Mouse (Mus musculus) testis, adult 2 months (tissue): Measurements from ENCODE around the gene Cobll1. TPM values are rescaled to one million over a fixed set of nuclear protein-coding genes. Genes with fewer than 3 reads are reported as not detected.

Experiments used
- H3K27ac ChIP-seq: fragments of 200-500 bp; 2 replicates; pipeline ENCODE4 v1.5.1; 2012; ENCODE audit warnings: low read depth, low read length; ENCODE audit not compliant: control insufficient read depth, insufficient read depth
- H3K27me3 ChIP-seq: fragments of 200-500 bp; 2 replicates; pipeline ENCODE4 v1.6.1; 2012; ENCODE audit warnings: mild to moderate bottlenecking, low read length, moderate library complexity; ENCODE audit not compliant: control insufficient read depth, insufficient read depth
- H3K36me3 ChIP-seq: fragments of 200-500 bp; 2 replicates; pipeline ENCODE4 v1.6.1; 2012; ENCODE audit warnings: mild to moderate bottlenecking, low read length; ENCODE audit not compliant: control insufficient read depth, insufficient read depth
- H3K4me1 ChIP-seq: fragments of 200-500 bp; 2 replicates; pipeline ENCODE4 v1.6.1; 2012; ENCODE audit warnings: low read length; ENCODE audit not compliant: control insufficient read depth, insufficient read depth
- H3K4me3 ChIP-seq: fragments of 200-500 bp; 2 replicates; pipeline ENCODE4 v1.5.1; 2012; ENCODE audit warnings: low read depth, mild to moderate bottlenecking, low read length, moderate library complexity, mixed read lengths; ENCODE audit not compliant: control insufficient read depth
- CTCF ChIP-seq: fragments of 200-500 bp; IDR thresholded peaks from 2 replicates; pipeline ENCODE4 v1.5.1; 2012; ENCODE audit warnings: low read depth, mild to moderate bottlenecking, inconsistent platforms, low read length, moderate library complexity; ENCODE audit not compliant: control insufficient read depth, insufficient read depth, insufficient replicate concordance
- POLR2A ChIP-seq: fragments of 200-500 bp; IDR thresholded peaks from 2 replicates; pipeline ENCODE4 v1.6.1; 2012; ENCODE audit warnings: low read depth, mild to moderate bottlenecking, inconsistent platforms, low read length, moderate library complexity; ENCODE audit not compliant: control insufficient read depth
- polyA plus RNA-seq: library from polyadenylated mRNA; depleted of rRNA; stranded (reverse); fragments of >200 nt; gene quantifications from 2 replicates; pipeline ENCODE4 v1.2.3, GENCODE M21; 2012; rRNA removed

The Cobll1 gene
- polyA plus RNA-seq = 3.5 and 3.6 TPM in 2 replicates

- peaks cover 4% of the 10 kb centered on the region for H3K4me1 ChIP-seq
- peaks cover 3% of the 10 kb centered on the region for H3K27me3 ChIP-seq
- peak within 1 kb of the TSS; percentile 89 for H3K27ac ChIP-seq
- H3K4me3 ChIP-seq = peak within 1 kb of the TSS; percentile 92
- H3K36me3 ChIP-seq = no peaks in the 10 kb centered on the region
- TF ChIP-seq CTCF = no peak
Measured at GRCm38 (mm10) chr2:65238964-65239570, at the start of gene Cobll1. TSS of gene Cobll1 (minus strand) at chr2:65239403.

GRCm38 (mm10) chr2:65288696-65289095 lies 49.5 kb upstream of the Cobll1 start:
- Histone ChIP-seq H3K27ac (no peak overlapping the region), H3K4me1 (peaks cover 3% of the 10 kb centered on the region; the same call in 1 of the 2 replicates), H3K36me3 (no peaks in the 10 kb centered on the region), H3K4me3 (no peak overlapping the region), H3K27me3 (no peaks in the 10 kb centered on the region)
- TF ChIP-seq CTCF (no peak), POLR2A (no peak)

GRCm38 (mm10) chr2:65285380-65285779 lies 46.2 kb upstream of the Cobll1 start:
- no peak for TF ChIP-seq CTCF
- no peak for TF ChIP-seq POLR2A
- H3K27me3 ChIP-seq = no peaks in the 10 kb centered on the region
- no peaks in the 10 kb centered on the region for H3K36me3 ChIP-seq
- peaks cover 3% of the 10 kb centered on the region; the same call in 1 of the 2 replicates for H3K4me1 ChIP-seq
- H3K27ac ChIP-seq = no peak overlapping the region
- H3K4me3 ChIP-seq = no peak overlapping the region

GRCm38 (mm10) chr2:65282979-65283378 lies 43.8 kb upstream of the Cobll1 start:
- Histone ChIP-seq H3K36me3 (no peaks in the 10 kb centered on the region), H3K27me3 (no peaks in the 10 kb centered on the region), H3K4me1 (peaks cover 3% of the 10 kb centered on the region; the same call in 1 of the 2 replicates), H3K27ac (no peak overlapping the region), H3K4me3 (no peak overlapping the region)
- TF ChIP-seq CTCF (no peak), POLR2A (no peak)

- no peaks in the 10 kb centered on the region for H3K27me3 ChIP-seq
- no peak for TF ChIP-seq POLR2A
- TF ChIP-seq CTCF = no peak
- H3K36me3 ChIP-seq = no peaks in the 10 kb centered on the region
- H3K4me3 ChIP-seq = no peak overlapping the region
- no peaks in the 10 kb centered on the region for H3K4me1 ChIP-seq
- no peak overlapping the region for H3K27ac ChIP-seq
Measured at GRCm38 (mm10) chr2:65279029-65279690, 40.0 kb upstream of the Cobll1 start.

GRCm38 (mm10) chr2:65275443-65276061 lies 36.3 kb upstream of the Cobll1 start:
- Histone ChIP-seq H3K27ac (no peak overlapping the region), H3K27me3 (no peaks in the 10 kb centered on the region)
- TF ChIP-seq CTCF (no peak), POLR2A (no peak)

GRCm38 (mm10) chr2:65273910-65274309 lies 34.7 kb upstream of the Cobll1 start:
- TF ChIP-seq CTCF (no peak), POLR2A (no peak)
- Histone ChIP-seq H3K27ac (no peak overlapping the region), H3K27me3 (no peaks in the 10 kb centered on the region), H3K4me3 (no peak overlapping the region), H3K4me1 (no peaks in the 10 kb centered on the region), H3K36me3 (no peaks in the 10 kb centered on the region)

More at GRCm38 (mm10) chr2:65275443-65276061, 36.3 kb upstream of the Cobll1 start:
- Histone ChIP-seq H3K4me3 (no peak overlapping the region), H3K36me3 (no peaks in the 10 kb centered on the region), H3K4me1 (no peaks in the 10 kb centered on the region)
